Mouse (Mus musculus) thymus, postnatal 4 days (tissue): Measurements from ENCODE around the gene Cpxcr1.

Source experiments
- DNase-seq: peaks from one replicate; pipeline ENCODE4 v3.0.0; 2021

The Cpxcr1 gene

GRCm38 (mm10) chrX:116448644-116449043 lies at the start of gene Cpxcr1:
Cpxcr1 (plus strand) TSS chrX:116448944.
- DNase-seq: no peak
